Mouse (Mus musculus) kidney, adult 9 months (tissue): ENCODE results near the gene Ddx18.

Experiments used
- DNase-seq: peaks from one replicate; pipeline ENCODE4 v3.0.0; 2022

Gene Ddx18

DNA sequence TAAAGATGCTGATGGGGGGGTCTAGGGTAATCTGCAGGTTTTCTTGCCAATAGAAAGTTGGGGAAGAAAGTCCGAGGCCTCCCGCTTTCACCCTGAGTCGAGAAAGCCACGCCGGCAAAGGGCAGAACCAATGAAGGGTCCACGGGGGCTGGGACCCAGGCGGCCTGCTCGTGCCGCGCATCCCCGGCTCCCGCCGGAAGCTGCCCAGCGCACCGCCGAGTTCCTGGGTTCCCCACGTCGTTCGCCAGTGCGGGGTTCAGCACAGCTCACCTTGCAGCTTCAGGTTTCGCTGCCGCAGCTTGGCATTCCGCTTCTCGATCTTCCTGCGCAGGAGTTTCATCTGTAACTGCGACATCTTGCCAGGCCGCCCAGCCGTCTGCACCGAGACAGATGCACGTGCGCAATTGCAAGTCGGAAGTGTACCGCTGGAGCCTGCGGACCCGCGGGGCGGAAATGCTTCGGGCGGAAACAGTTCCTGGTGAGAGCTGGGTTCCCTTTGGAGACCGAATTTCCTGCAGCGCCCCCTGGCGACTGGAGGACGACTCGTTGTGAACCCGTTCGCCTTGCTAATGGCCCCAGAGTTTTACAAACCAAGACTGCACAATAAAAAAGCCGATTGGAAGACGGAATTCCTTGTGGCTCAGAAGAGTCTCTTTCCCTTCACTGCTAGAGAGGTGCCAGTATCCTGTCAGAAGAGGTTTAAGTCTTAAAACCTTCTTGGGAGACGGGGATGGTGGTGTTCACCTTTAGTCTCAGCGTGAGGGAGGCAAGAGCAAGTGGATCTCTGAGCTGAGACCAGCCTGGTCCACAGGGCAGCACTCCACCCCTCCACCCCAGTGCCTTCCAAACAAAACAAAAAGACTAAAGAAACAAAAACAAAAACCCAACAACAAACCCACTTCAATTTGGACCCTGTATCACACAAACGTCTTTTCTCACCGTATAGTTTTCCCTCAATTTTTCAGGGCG is at the start of gene Ddx18:
Ddx18 (minus strand) TSS at position 469 of the 969 bp plus-strand sequence.
- peak; percentile 95 for DNase-seq

DNA sequence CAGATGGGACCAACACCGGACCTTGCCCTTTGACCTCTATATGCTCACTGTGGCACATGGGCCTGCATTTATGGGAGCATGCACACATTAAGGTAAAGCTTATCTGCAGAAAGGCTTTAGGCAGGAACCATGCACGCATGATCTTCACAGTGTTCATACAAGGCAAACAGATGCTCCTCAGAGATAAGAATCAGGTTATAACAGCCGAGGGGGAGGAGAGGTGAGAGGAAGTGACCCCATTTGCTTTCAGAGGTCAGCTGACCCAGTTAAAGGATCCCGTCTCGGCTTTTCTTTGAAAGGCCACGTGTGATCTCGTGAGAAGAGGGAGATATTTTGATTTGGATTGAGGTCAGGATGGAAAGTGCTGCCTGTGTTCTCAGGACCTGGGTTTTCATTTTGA is 40.2 kb upstream of the Ddx18 start:
- DNase-seq = no peak

DNA sequence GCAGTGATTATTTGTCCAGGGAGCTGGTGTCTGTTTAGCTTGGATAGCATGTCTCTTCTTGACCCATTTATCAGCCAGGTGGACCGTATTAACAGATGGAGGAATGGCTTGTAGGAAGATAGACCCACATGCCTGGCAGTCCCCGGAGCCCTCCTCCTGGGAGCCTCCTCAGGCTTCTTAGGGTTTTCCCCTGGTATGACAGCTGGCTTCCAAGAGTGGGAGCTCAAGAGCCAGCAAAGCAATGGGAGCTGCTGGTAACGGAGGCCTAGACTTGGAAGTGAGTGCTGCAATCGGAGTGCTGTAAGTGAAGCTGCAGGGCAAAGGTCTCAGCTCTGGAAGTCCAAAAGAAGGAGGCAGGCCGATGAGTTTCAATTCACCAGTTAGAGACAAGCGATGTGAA is 37.3 kb upstream of the Ddx18 start:
- no peak for DNase-seq

DNA sequence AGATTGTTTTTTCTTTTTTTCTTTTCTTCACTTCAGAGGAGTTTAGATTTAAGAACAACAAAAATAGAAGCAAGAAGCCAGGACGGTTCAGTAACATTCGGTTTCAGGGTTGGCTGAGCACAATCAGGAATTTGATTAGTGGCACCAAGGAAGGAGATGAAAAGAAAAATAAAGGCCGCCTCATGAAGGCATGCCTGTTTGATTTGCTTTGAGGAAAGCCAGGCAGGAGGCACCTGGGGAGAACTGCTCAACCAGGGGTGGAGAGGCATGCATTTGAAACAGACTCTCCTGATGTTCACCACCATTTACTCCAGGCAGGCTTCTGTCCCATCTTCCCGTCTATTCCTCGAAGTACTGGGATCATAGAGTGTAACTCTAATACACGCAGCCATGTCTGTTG is 34.1 kb upstream of the Ddx18 start:
- DNase-seq = no peak

DNA sequence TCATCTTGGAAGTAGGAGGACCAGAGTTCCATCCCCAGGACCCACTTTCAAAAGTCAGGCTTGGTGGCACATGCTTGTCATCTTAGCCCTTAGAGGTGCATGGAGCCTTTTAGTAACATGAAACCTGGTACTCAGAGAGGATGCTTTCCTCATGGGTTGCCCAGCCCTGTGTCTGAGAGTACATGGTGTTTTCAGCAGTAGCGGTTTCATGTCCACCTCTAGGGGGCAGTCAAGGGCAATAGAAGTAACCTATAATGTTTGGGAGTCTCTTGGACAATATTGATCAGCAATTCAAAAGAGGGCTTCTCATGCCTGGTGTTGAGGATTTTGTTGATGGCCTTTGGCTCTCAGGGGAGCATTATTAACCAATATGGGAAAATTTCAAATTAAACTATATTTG is 33.3 kb upstream of the Ddx18 start:
- DNase-seq = peak; percentile 9

DNA sequence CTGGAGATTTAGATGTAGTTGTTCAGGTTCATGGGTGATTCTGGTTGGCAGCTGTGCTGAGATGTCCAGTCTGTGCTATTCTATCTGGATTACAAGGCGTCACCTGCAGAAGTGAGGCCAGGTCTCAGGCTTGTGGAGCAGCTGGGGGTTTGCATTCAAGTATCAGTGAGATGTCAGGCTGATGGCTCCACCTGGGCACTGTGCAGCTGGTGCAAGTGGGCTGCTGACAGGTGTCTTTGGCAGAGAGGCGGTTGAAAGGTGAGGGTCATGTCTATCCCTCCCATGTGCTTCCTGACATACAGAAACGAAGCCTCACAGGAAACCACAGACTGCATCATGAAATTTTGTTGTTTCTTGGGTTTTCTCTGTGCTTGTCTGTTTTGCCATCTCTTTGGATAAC is 30.6 kb upstream of the Ddx18 start:
- no peak for DNase-seq

DNA sequence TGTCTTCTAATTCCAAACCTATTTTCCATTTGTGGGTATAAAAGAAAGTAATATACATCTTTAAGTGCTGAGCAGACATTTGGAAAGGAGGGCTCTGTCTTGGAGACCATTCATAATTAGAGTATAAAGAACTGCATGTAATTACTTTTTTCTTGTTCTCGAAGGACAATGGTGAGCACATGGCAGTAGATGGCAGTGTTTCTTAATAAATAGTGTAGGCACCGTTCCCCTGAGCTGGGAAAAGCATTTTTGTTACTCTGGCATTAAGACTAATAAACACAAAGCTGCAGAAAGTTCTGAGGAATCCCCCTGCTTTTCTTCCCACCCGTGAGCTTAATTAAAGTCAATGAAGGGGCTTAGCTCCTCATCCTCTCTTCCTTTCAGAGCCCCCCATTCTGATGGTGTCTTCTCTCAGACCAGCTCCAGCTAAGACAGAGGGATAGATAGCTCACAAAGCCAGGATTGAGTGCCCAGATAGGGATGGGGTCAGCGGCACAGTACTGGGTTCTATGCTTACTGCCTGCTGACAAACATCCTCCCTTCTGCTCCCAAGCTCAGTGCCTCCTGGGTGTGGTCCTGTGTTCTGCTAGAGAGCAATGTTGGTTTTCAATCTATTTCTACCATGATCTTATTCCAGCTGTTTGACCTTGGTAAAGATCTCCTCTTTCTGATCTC is 29.3 kb upstream of the Ddx18 start:
- DNase-seq = peak; percentile 1

DNA sequence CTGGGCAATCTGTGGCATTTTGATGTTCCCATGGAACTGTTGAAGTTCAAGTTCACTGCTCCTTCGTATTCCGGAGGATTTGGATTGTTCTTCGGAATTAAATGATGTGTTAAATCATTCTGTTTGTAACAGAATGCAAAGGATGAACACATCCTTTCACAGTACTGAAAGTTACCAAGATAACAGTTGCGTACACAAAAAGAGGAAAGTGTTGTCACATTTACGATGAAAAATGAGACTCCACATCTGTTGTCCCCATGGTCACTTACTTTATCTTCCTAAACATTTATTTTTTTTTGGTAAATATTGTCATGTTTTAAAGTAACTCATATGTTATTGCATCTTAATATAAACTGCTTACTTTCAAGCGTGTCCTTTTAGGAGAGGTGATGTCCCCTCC is 17.0 kb upstream of the Ddx18 start:
- no peak for DNase-seq

DNA sequence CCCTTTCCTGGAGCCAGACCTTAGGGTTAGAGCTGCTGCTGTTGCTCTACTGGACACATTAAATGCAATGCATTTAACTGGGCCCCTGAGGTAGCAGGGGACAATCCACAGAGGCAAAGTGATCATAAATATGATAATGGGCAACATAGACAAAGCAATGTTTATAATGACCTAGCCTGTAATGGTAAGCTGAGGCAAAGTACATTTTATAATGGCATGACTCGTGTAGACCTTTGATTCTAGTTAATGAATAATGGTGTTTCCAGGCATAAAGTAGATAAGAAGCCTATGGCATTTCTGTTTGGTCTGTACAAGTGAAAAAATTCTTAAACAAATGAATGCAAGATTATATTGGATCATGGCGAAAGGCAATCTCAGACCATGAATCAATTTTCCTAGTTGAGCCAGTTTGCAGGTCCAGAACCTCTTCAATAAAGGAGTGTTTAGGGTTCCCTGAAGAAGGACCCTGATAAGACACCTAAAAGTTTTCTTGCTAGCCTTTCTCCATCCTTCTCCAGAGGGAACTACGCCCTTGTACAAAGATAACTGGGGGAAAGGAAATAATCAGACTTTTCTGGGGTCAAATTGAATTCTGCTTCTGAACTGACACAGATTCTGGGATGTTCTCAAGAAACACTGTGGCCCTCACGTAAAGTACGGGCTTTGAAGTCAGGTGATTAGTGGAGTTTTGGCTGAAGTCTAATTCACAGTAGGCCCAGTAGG is 13.5 kb upstream of the Ddx18 start:
- no peak for DNase-seq

DNA sequence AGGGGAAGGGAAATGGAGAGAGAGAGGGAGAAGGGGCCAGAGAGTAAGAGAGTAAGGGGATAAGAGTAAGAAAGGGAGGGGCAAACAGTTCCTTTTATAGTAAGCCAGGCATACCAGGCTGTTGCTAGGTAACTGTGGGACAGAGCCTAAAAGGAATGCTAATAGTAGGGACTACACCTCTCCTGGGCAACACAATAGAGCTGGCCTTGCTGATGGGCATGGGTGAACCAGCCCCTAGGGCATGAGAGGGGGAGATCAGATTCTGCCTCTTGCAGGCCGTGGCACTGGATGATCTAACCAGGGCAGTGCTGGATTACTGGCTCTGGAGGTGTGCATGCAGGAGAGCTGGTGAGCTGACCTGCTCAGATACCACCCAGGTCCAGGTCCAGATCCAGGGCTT is 9.7 kb upstream of the Ddx18 start:
- no peak for DNase-seq

DNA sequence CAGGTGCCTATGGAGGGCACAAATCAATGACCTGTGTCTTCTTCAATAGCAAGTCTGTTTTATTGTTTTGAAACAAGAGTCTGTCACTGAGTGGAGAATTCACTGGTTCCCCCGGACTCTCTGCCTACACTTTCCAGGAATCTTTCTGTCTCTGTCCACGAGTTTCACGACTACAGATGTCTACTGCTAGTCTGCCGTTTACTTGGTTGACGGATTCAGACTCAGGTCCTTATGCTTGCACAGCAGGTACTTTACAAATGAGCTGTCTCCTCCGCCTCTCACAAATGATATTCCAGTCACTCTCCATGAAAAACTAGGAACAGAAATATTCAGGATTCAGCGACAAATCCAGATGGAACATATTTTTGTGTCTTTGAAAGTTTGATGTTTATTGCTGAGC is 2.7 kb upstream of the Ddx18 start:
- no peak for DNase-seq

DNA sequence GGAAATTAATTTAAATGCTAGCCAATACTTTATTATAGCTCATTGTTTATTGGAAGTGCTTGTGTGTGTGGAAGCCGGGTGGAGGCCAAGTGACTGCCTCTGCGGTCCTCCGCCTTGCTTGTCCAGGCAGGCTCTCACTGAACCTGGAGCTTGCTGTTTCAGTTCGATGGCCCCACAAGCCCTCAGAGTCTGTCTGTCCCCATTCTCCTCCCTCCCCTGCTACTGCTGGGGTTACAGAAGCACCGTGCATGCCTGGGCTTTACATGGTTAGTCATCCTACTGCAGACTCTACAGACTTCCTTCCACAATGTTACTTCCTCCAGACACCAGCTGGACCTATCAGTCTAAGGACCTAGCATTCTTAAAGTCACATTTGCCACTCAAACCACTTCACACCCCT is 9.9 kb downstream of the Ddx18 start:
- no peak for DNase-seq

DNA sequence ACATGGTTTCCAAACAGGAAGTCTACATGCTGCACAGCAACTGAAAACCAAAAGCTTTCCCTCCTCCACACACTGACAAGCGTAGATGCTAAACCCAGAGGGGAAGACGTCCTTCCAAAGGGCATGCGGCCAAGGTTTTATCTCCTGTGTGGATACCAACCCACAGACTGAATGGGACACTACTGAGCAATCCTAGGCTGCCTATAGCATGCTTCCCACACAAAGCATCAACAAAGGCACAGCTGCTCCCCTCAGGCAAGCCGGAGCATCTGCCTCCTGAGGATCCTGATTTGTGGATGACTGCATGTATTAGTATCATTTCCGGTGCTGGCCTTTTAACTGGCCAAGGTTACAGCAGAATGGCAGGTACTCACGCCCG is 16.3 kb downstream of the Ddx18 start:
- DNase-seq = no peak

DNA sequence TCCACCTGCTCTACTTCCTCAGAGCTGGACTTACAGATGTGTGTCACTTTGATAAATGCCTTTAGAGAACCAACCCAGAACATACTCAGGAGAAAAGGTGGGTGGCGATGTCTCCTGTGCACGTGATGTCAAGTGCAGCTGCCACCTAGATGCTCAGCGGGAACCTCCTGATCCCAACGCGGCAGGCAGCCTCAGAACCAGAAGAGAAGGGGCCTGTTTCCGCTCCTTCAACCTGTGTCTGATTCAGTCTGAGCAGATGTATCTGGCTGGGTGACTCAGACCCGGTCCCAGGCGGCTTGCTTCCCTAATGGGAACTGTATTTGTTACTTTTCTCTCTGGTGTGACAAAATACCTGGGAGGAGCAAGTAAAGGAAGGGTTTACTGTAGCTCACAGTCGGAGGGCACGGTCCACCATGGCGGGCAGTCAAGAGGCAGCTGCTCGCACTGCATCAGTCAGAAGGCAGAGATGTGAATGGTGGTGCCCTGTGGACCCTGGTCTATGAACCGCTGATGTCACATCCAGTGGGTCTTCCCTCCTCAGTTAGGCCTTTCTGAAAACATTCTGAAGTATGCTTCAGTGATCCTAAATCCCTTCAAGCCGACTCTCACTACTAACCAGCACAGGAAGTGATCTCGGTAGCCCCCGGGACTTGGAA is 16.9 kb downstream of the Ddx18 start:
- no peak for DNase-seq

DNA sequence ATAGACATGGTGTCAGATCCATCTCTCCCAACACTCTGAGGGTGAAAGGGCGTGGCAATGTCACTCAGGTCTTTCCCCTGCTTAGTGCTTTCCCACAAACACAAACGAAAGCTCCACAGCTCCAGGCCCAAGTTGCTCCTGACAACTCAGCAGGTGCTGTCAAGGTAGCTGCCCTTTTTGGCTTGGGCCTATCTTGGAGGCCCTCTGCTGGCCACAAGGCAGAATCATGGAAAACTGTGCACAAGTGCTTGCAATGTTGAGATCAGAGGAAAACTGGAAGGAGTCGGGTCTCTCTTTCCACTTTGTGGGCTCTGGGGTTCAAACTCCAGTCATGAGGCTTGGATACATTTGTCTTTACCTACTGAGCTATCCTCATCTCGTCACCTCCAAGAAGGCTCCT is 18.3 kb downstream of the Ddx18 start:
- peak; percentile 9 for DNase-seq

DNA sequence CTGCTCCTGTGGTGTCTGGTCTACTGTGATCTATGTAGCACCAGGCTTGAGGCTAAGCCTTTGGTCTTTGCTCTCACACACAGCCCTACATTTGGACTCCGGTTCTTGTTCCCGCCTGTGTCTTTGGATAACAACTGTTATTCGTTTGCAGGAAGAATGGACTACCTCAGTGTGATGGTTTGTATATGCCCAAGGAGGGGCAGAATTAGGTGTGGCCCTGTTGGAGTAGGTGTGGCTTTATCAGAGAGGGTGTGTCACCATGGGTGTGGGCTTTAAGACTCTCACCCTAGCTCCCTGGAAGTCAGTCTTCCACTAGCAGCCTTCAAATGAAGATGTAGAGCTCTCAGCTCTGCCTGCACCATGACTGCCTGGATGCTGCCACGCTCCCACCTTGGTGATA is 19.1 kb downstream of the Ddx18 start:
- no peak for DNase-seq

DNA sequence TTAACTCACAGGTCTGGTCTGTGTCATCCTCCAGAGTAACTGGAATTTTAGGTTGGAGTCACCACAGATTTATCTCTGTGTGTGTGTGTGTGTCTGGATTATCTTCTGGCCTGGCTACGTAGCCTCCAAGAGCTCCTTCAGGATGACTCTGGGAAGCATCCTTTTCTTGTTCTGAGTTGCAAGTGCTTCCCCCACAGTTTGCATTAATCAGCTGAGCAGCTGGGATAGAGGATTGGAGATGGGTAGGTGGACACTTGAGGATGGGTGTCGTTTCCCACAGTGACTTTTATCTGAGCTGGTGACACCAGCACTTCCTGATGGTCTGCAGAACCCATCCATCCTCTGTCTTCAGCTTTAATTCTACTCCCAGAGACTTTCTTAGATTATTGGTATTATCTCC is 20.9 kb downstream of the Ddx18 start:
- DNase-seq = no peak

DNA sequence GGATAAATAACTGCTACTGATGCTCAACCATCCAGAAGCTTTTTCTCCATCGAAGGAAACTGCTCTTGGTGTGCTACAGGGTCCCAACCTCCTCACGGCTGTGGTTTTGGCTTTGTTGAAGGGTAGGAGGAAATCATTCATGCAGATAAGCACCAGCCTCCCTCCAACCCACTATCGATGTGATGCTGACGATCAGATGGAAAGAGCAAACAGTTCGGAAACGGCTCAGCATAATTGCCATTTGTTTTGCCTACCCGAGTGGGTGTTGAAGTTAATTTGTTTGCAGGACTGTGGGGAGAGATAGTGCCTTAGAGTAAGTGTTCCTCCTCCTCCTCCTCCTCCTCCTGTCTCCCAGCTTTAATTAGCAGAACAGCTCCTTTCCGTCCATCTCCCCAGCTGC is 27.4 kb downstream of the Ddx18 start:
- DNase-seq = no peak

DNA sequence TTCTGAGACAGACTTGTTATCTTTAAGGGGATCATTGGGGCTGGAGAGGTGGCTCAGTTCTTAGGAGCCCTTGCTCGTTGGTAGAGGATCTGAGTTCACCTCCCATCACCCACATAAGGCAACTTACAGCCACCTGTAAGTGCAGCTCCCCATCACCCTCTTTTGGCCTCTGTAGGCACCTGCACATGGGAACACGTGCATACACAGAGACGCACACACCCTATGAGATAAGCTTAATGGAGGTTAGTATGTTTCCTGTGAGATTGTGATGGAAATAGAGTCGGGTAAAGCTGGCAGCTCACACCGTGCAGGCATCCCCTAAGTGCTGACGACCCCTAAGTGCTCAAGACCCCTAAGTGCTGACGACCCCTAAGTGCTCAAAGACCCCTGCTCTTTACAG is 36.4 kb downstream of the Ddx18 start:
- DNase-seq = no peak

DNA sequence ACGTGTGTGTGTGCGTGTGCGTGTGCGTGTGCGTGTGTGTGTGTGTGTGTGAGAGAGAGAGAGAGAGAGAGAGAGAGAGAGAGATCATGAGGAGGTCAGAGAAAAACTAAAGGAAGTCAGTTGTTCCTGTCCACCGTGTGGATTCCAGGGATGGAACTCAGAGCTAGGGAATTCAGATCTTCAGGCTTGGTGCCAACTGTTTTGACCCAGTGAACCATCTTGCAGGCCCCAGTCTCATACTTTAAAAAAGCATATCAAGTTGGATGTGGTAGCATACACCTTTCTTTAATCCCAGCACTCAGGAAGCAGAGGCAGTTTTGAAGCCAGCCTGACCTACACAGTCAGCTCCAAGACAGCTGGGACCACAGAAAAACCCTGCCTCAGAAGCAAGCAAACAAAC is 38.5 kb downstream of the Ddx18 start:
- DNase-seq = no peak

DNA sequence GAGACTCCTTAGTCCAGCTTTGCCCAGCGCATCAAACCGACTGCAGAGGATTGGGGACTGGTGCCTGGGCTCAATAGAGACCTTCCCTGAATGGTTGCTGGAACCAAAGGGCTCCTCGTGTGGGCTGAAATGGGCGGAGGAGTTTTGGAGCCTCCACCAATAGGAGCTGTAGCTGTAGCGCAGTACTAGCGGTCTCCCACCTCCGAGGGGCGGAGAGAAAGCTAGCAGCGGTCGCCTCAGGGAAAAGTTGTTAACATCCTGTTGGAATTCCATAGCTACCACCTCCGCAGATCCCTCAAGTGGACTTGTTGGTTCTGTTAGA is 39.4 kb downstream of the Ddx18 start, which contains the start of gene Htr5b:
Htr5b (minus strand) TSS at position 67 of the 322 bp plus-strand sequence.
- DNase-seq = no peak

DNA sequence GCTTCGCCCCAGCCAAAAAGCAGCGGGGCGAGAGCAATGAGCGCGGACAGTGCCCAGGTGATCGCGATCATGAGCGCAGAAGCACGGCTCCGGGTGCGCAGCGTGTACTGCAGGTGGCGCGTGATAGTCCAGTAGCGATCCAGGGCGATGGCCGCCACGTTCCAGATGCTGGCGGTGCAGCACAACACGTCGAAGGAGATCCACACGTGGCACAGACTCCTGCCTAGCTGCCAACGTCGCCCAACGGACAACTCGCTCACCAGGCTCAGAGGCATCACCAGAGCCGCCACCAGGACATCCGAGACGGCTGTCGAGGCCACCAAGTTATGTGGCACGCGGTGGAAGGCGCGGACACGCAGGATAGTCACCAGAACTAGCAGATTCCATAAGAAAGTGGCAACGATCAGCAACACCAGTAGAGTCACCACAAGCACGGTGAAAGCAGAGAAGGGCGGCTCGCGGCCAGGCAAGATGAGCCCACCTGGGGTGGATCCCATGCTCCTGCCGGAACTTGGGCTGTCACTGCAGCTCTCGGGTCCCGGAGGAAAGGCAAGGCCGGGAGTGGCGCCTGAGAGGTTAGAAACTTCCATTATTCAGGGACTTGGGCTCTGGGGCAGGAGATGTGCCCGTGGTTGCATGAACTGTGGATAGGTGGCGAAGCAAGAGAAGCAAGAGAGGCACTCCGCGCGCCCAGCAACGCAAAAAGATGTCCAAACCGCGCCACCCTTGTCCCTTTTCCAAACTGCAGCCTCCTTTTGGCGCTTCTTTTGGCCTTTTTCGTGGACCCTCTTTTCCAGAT is 40.0 kb downstream of the Ddx18 start:
- no peak for DNase-seq
